Mouse (Mus musculus) cerebellum, postnatal 25 days (tissue): ENCODE data around the gene Slc18a2.

Source experiments
- DNase-seq, 2 experiments: peaks; one replicate each; pipeline ENCODE4 v3.0.0; 2021; ENCODE audit warnings: mixed read lengths in 2 of 2

Gene Slc18a2

DNA sequence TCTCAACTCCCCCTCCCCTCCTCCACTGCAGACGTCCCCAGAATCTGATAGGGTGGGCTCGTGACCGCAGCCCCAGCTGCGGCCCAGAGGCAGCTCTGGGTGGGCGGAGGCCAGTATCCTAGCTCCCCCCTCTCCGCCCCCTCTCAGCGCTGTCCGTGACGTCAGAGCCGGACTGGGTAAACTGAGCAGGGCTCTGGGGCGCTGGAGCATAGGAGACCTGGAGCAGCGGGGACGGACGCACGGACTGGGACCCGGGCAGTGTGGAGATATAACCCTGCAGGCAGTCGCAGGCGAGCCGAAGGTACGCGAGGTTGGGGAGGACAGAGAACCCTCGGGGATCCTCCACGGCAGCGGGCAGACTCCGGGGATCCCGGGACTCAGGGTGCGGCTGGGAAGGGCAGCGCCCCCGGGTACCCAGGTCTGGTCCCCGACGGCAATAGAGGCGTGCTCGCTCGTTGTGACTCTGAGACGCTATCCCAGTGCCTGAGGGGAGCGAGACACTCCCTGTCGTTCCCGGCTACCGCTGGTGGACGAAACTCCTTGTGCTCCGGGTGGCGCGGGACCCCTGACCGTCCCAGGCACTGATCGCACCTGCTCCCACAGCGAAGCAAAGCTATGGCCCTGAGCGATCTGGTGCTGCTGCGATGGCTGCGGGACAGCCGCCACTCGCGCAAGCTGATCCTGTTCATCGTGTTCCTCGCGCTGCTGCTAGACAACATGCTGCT lies at the start of gene Slc18a2:
Gene Slc18a2 (plus strand): TSS at position 179 of the 725 bp plus-strand sequence.
- no peak for DNase-seq

DNA sequence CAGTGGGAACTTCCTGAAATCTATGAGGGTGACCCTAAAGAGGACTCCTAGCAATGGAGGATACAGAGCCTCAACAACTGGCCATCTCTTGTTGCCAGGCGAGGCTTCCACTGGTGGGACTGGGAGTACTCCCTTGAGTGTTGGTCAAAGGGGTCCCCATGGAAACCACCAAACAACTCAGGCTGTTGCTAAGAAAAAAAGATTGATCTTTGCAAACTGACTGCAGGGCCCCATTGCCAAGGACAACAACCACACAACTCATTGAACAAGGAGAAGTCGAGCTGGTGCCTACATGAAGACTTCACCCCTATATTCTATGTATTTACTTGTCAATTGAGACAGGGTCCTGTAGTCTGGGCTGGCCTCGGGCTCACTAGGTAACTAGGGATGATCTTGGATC lies 43.8 kb upstream of the Slc18a2 start:
- no peak for DNase-seq

DNA sequence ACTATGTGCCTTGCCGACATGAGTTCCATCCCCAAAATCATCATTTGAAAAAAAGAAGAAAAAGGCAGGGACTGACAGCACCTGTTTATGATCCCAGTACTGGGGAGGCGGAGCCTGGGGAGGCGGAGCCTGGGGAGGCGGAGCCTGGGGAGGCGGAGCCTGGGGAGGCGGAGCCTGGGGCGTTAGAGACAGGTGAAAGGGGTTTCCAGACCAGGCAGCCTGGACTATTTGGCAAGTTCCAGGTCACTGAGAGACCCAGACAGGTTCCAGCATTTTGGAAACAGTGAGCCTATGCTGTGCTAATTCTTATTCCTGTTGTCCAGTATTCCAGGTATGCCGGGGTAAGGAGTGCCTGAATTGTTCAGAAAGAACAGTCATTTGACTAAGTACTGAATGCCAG lies 41.7 kb upstream of the Slc18a2 start, which contains the start of gene Kcnk18:
Gene Kcnk18 (plus strand): TSS at position 224 of the 400 bp plus-strand sequence.
- DNase-seq, result no peak

GRCm38 (mm10) chr19:59221131-59221530 lies 39.6 kb upstream of the Slc18a2 start:
- DNase-seq, result no peak

GRCm38 (mm10) chr19:59228376-59228775 lies 32.3 kb upstream of the Slc18a2 start:
- DNase-seq, result no peak

DNA sequence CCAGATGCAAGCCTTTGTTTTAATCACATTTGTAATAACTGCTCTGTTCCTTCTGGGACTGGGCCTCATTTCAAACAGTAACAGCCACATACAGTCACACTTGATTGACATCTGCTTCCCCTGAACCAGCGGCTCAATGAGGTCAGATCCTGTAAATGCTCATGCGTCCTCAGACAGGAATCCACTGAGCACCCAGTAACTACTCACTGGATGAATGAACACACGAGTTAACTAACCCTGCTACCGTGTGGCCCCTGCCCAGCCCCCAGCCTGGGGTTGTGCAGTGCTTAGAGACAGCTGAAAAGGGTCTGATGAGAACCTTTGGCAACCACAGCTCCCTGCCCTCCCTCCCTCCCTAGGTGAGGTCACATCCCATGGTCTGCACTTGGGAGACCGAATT lies 27.9 kb upstream of the Slc18a2 start:
- DNase-seq, result no peak

- DNase-seq, result no peak
Measured at GRCm38 (mm10) chr19:59235001-59235400, 25.7 kb upstream of the Slc18a2 start.

DNA sequence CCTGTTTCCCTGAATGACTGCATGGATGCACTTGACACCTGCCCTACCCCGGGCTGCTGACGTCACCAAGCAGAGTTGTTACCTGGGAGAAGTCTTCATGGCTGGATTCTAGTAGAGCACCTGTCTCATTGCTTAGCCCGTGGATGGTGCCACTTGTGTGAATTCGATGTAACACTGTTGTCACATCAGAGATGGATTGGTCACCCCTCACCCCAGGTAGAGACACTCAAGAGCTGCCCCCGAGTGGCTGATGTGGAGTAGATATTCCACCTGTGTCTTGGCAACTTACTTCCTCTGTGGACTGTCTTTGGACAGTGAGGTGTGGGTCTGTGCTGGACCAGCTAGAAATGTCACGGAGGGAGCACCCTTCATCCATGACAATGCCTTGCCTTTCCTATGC lies 24.6 kb upstream of the Slc18a2 start:
- no peak for DNase-seq

GRCm38 (mm10) chr19:59238630-59239029 lies 22.1 kb upstream of the Slc18a2 start:
- no peak for DNase-seq

- peak; percentile 90 to 92 for DNase-seq
Measured at GRCm38 (mm10) chr19:59239124-59239817, 21.4 kb upstream of the Slc18a2 start.

DNA sequence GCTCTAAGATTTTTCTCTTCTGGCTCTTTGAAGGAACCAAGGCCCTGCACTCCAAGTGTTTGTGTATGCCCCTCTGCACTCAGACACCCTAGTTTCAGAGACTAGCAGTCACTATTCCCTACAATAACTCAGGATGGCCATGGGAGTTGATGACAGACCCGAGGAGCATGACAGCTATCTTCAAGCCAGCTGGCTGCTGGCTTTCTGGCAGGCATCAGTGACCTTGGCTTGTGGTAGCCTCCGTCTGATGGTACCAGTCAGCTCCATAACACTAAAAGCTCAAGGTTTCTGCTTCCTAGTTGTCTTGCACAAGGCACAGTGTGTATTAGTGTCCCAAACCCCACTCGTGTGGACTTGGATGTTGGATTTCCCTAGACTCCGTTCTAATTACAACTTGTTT lies 18.7 kb upstream of the Slc18a2 start:
- DNase-seq, result no peak

GRCm38 (mm10) chr19:59243057-59243456 lies 17.6 kb upstream of the Slc18a2 start:
- no peak for DNase-seq

GRCm38 (mm10) chr19:59248144-59248543 lies 12.6 kb upstream of the Slc18a2 start:
- DNase-seq, result no peak

- DNase-seq, result no peak
Measured at GRCm38 (mm10) chr19:59248553-59249286, 12.0 kb upstream of the Slc18a2 start.

- no peak for DNase-seq
Measured at GRCm38 (mm10) chr19:59252651-59253050, 8.0 kb upstream of the Slc18a2 start.

DNA sequence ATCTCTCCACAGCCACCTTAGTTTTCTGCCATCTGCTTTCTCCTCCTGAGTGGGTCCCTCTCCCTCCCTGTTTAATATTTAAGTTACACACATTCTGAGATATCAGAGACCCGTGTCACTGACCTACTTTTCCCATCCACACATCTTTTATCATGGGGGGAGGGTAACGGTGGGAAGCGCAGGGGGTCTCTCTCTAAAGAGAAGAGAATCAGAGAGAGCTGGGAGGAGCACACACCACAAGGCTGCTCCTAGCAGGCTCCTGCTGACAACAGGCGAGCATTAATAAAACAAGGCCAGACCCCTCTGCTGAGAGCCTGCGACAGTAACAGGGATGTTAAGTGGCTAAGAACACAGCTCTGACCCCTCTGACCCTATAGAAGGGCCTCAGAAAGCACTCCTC lies 1.1 kb upstream of the Slc18a2 start:
- no peak for DNase-seq

DNA sequence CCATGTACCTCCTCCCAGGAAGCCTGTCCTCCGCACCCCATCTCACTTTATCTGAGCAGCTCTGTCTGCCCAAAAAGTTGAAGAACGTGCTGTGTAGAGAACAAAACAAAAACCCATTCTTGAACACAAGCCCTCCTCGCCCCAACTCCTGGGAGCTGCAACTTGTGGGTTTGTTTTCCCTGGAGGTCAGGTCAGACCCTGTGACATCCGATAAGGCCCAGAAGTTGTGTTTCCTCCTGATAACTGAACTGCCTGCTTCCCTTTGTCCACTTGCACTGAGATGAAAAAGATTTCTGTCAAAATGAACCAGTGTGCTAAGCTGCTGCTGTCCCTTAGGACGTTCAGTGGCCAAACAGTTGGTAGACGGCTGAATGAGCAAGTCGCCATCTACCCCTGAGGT lies 908 bp downstream of the Slc18a2 start:
- DNase-seq, result no peak

DNA sequence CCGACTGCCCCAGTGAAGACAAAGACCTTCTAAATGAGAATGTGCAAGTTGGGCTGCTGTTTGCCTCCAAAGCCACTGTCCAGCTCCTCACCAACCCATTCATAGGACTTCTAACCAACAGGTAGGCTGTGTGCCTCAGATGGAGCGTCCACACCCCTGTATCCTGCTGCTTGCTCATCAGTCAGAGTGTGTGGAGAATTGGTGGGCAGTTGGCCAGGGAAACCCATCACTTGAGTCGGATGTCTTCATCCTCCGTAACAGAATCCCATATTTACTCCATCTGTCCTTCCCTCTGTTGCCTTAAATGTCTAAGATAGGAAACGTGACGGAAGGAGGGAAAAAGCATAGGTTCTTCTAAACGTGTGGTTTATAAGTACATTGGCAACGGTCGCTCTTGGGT lies 2.5 kb downstream of the Slc18a2 start:
- no peak for DNase-seq

DNA sequence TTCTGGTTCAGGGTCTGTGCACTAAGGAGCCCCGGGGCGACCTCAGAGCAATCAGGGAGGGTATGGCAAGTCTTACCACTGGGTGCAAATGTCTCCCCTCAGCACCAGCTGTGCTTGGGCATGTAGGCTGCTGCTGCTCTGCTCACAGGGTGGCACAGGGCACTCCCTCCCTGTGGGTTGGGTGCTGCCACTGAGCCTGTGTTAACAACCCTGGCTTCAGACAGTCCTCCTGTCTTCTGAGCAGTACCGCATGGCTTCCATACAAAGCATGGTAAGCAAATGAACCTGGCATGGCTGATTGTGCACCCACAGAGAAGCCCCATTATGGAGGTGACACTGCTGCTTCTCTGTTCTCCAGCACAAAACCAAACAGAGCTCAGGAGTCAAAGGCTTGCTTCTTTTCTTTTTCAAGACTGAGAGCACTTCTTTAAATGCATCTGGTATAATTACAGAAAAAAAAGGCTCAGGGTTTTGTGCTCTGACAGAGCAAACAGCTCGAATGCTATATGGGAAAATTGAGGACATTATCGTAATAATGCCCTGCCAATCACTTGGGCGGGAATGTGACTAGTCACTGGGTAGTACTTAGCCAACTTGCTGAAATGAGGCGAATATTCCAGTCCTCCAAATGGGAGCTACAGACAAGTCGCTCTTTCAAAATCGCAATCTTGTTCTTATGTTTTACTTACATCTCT lies 4.3 kb downstream of the Slc18a2 start:
- no peak for DNase-seq

DNA sequence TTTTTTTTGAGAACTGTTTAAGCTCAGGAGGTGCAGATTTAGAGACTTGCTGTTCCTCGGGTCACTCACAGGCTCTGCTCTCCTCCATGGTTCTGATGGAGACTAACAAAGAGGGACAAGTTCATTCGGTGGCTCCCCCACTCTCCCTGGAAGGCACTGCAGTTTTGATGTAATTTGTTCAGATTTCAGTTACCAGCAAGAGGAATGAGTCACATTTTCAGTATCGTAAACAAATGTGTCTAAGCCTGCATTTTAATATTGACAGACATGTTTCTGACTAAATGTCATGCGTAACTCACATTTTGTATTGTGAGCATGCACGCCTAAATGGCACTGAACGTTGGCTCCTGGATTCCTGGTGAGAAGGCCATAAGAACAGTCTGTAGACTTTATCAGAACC lies 5.2 kb downstream of the Slc18a2 start:
- no peak for DNase-seq

DNA sequence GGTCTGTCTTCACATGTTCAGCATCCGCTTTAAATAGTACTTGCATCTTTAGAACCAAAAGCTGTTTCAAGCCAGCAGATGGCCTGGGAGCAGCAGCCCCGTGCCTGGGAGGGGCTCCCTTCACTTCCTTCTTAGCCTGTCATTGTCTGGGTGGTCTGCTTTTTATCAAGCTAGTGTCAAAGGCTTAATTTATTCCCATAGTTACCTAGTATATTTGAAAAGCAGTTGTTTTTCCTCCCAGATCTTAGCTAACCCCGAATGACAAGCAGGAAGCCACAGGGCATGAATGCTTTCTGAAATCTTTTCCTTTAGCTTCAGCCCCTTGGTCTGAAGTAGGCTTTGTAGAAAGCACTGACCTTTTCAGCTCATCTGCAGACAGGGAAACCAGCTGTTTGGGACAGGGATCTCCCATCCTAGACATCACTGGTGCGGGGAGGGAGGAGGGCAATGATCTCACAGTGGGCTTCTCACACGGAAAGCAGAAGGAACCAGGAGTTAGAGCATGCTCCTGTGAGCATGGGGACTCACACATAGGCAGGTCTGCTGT lies 6.8 kb downstream of the Slc18a2 start:
- no peak for DNase-seq

DNA sequence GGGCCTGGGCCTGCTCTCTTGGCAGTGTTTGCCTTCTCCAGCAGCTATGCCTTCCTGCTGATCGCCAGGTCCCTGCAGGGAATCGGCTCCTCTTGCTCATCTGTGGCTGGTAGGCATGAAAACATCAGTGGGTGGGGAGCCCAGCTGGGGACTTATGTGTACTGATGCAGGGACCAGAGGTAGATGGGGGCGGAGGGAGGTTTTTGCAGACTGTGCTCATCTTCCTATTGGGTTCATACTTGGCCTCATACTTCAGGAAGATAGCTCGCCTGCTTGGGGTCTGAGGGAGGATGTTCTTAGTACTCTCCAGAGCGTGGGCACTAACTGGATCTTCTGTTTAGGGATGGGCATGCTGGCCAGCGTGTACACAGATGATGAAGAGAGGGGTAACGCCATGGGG lies 12.5 kb downstream of the Slc18a2 start:
- no peak for DNase-seq

- DNase-seq, result no peak
Measured at GRCm38 (mm10) chr19:59276354-59276753, 15.7 kb downstream of the Slc18a2 start.
